Mouse (Mus musculus): Measurements from ENCODE around the gene Eif4a1. TPM values are rescaled to one million over a fixed set of nuclear protein-coding genes. Genes with fewer than 3 reads are reported as not detected.
A peak's percentile ranks its signal among the peaks of the same experiment; 100 is the strongest.
"Not testable (repeated sequence)": the region's sequence is repeated elsewhere in the genome, so short reads cannot be mapped to it uniquely, and the experiment has no call there.

Gene Eif4a1
- polyA plus RNA-seq, 1 experiment from 2014 or later = 203 TPM

DNA sequence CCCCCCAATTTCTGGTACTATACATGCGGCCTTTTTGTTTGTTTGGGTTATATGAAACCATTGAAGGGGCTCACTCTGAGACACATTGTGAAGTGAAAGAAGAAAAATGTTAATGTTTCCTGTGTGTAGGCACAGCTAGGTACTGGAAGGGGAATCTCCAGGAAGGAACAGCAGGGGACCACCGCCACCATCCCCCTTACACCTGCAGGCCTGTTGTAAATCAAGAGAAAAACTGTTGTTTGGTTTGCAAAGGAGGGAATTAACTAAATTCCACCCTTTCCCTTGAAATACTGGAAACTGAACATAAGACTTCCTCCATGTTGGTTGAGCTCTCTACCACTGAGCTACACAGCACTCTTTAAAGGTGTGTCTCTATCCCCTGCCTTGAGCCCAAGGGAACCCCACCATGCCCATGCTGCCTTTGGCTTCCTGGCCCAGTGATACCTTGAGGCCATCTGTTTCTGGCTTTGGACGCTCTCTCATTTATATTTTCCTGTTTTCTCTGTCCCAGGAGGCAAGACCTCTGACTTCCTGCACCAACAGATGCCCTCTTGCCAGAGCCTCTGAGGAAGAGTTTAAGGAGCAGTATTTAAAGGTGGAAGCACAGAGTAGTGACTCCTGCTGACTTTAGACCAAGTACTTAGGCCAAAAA, 36.5 kb upstream of the Eif4a1 start:
- Histone ChIP-seq H3K27ac (ENCODE audit: low read depth) (no peak overlapping the region), H3K9ac (replicated peaks) (no peak overlapping the region), H3K9me3 (ENCODE audit: low read length) (no peaks in the 10 kb centered on the region), H3K4me3 (ENCODE audit: low read depth, low read length) (no peak overlapping the region), H3K4me1 (ENCODE audit: insufficient read depth) (peaks cover 15% of the 10 kb centered on the region; the same call in 1 of the 2 replicates), H3K36me3 (replicated peaks; ENCODE audit: insufficient read depth, low read length) (no peaks in the 10 kb centered on the region), H3K4me2 (ENCODE audit: low read depth, low read length) (no peak overlapping the region), H3K27me3 (ENCODE audit: insufficient read depth, low read length) (no peaks in the 10 kb centered on the region)
- 84% methylated on average over 3 of the region's 3 CpGs for WGBS (ENCODE audit: insufficient replicate concordance)
- ATAC-seq = no peak
- TF ChIP-seq CTCF (IDR thresholded peaks at IDR 0.05; ENCODE audit: low read depth) (no peak), EP300 (IDR thresholded peaks at IDR 0.05; ENCODE audit: low read depth) (no peak)
- DNase-seq = no peak

DNA sequence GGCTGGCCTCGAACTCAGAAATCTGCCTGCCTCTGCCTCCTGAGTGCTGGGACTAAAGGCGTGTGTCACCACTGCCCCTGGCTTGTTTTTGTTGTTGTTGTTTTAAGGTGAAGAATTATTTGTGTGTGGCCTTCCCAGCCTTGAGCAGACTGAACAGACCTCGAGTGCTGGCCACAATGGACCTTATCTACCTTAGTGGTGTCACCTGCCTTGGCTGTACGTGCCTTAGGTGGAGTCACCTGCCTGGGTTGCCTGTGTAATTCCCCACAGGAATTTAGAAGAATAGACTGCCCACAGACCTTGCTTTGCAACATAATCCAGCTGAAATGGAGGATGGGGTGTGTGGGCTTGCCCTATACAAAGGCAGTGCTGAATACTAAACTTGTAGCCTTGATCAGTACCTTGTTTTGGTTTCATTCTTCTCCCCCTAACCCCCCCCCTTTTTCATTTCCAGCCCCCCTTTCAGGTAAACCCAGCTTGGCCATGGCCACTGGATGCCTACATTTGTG, 35.7 kb upstream of the Eif4a1 start:
- H3K9me3 ChIP-seq (ENCODE audit: low read length) = no peaks in the 10 kb centered on the region
- TF ChIP-seq CTCF (IDR thresholded peaks at IDR 0.05; ENCODE audit: low read depth) (no peak), EP300 (IDR thresholded peaks at IDR 0.05; ENCODE audit: low read depth) (no peak)
- H3K4me3 ChIP-seq (ENCODE audit: low read depth, low read length) = no peak overlapping the region
- H3K9ac ChIP-seq (replicated peaks) = no peak overlapping the region
- no peaks in the 10 kb centered on the region for H3K27me3 ChIP-seq (ENCODE audit: insufficient read depth, low read length)
- no peaks in the 10 kb centered on the region for H3K36me3 ChIP-seq (replicated peaks; ENCODE audit: insufficient read depth, low read length)
- WGBS (ENCODE audit: insufficient replicate concordance) = 85% methylated on average over 4 of the region's 4 CpGs
- H3K4me1 ChIP-seq (ENCODE audit: insufficient read depth) = peaks cover 15% of the 10 kb centered on the region; the same call in 1 of the 2 replicates
- no peak overlapping the region for H3K27ac ChIP-seq (ENCODE audit: low read depth)
- H3K4me2 ChIP-seq (ENCODE audit: low read depth, low read length) = no peak overlapping the region
- ATAC-seq (no peak), DNase-seq (no peak)

DNA sequence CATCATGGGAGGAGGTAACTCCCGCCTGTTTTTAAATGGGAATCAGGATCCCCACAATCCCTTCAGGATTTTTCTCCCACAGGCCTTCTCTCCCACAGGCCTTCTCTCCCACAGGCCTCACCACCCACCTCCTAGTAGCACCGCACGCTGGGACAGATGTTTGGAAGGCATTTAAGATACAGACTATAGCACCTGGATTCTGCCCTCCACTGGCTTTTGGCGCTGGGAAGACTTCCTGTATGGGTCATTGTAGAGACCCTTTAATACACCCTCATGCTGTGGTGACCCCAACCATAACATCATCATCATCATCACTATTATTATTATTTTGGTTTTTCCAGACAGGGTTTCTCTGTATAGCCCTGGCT, 35.2 kb upstream of the Eif4a1 start:
- WGBS (ENCODE audit: insufficient replicate concordance) = 84% methylated on average over 4 of the region's 4 CpGs
- DNase-seq (no peak), ATAC-seq (no peak)
- no peaks in the 10 kb centered on the region for H3K27me3 ChIP-seq (ENCODE audit: insufficient read depth, low read length)
- H3K4me3 ChIP-seq (ENCODE audit: low read depth, low read length) = no peak overlapping the region
- H3K27ac ChIP-seq (ENCODE audit: low read depth) = no peak overlapping the region
- H3K36me3 ChIP-seq (replicated peaks; ENCODE audit: insufficient read depth, low read length) = no peaks in the 10 kb centered on the region
- no peak overlapping the region for H3K4me2 ChIP-seq (ENCODE audit: low read depth, low read length)
- H3K4me1 ChIP-seq (ENCODE audit: insufficient read depth) = peaks cover 15% of the 10 kb centered on the region; the same call in 1 of the 2 replicates
- no peaks in the 10 kb centered on the region for H3K9me3 ChIP-seq (ENCODE audit: low read length)
- TF ChIP-seq EP300 (IDR thresholded peaks at IDR 0.05; ENCODE audit: low read depth) = no peak
- no peak overlapping the region for H3K9ac ChIP-seq (replicated peaks)

DNA sequence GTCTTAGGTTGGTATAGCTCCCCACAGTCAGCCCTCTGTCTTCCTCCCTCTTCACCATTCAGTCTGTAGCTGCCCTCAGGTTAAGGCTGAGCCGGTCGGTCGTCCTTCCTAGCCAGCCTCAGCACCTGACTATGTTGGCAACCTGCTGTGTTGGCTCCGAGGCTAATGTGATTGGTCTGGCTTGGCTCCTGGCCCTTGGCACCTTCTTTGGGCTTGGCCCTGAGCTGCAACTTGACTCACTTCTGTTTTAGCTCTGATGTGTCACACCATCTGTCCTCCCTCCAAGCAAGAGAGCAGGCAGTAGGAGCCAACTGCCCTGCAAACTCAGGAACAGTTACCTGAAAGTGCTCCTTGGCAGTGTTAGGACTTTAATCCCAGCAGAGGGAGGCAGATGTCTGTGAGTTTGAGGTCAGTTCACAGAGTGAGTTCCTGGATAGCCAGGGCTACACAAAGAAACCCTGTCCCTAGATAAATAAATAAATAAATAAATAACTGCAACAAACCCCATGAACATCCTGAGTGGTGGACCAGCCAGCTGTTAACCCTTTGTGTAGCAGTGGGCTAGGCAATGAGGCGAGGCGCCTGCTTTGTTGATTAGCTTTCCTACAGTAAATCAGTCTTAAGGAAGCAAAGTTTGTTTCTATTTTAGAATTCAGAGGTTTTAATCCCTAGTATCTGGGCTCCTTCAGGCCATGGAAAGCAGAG, 34.7 kb upstream of the Eif4a1 start:
- WGBS (ENCODE audit: insufficient replicate concordance) = 67% methylated on average over 6 of the region's 6 CpGs
- no peak overlapping the region; the same call in 1 of the 2 replicates for H3K9ac ChIP-seq (replicated peaks)
- DNase-seq (no peak), ATAC-seq (0 out of 2 replicates have a peak, but pooled peaks have one; percentile 27)
- peaks cover 15% of the 10 kb centered on the region; the same call in 1 of the 2 replicates for H3K4me1 ChIP-seq (ENCODE audit: insufficient read depth)
- no peak overlapping the region for H3K4me2 ChIP-seq (ENCODE audit: low read depth, low read length)
- no peaks in the 10 kb centered on the region for H3K36me3 ChIP-seq (replicated peaks; ENCODE audit: insufficient read depth, low read length)
- no peak overlapping the region for H3K27ac ChIP-seq (ENCODE audit: low read depth)
- H3K9me3 ChIP-seq (ENCODE audit: low read length) = no peaks in the 10 kb centered on the region
- TF ChIP-seq CTCF (IDR thresholded peaks at IDR 0.05; ENCODE audit: low read depth) (peak; percentile 15; the same call in 1 of the 2 replicates), EP300 (IDR thresholded peaks at IDR 0.05; ENCODE audit: low read depth) (no peak)
- H3K4me3 ChIP-seq (ENCODE audit: low read depth, low read length) = no peak overlapping the region
- no peaks in the 10 kb centered on the region for H3K27me3 ChIP-seq (ENCODE audit: insufficient read depth, low read length)

DNA sequence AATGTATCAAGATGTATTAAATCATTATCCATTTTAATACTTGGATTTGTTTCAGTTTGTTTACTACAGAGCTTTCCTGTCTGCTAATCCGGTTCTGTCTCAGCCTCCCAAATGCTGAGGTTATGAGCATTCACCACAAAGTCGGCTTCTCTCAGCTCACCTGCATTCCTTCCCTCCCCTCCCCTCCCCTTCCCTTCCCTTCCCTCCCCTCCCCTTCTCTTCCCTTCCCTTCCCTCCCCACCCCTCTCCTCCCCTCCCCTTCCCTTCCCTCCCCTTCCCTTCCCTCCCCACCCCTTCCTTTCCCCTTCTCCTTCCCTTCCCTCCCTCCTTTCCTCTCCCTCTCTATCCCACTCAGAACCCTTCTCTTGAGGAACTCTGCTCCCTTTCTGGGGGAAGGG, 32.4 kb upstream of the Eif4a1 start:
- Histone ChIP-seq H3K9me3 (ENCODE audit: low read length) (no peaks in the 10 kb centered on the region), H3K4me2 (ENCODE audit: low read depth, low read length) (no peak overlapping the region), H3K4me1 (ENCODE audit: insufficient read depth) (peaks cover 6% of the 10 kb centered on the region; the same call in 1 of the 2 replicates), H3K36me3 (replicated peaks; ENCODE audit: insufficient read depth, low read length) (no peaks in the 10 kb centered on the region), H3K27ac (ENCODE audit: low read depth) (no peak overlapping the region), H3K9ac (replicated peaks) (no peak overlapping the region), H3K27me3 (ENCODE audit: insufficient read depth, low read length) (no peaks in the 10 kb centered on the region), H3K4me3 (ENCODE audit: low read depth, low read length) (no peak overlapping the region)
- no peak for TF ChIP-seq EP300 (IDR thresholded peaks at IDR 0.05; ENCODE audit: low read depth)
- TF ChIP-seq CTCF (IDR thresholded peaks at IDR 0.05; ENCODE audit: low read depth) = no peak
- 29% methylated on average over 2 of the region's 2 CpGs for WGBS (ENCODE audit: insufficient replicate concordance)
- DNase-seq = no peak
- no peak for ATAC-seq

DNA sequence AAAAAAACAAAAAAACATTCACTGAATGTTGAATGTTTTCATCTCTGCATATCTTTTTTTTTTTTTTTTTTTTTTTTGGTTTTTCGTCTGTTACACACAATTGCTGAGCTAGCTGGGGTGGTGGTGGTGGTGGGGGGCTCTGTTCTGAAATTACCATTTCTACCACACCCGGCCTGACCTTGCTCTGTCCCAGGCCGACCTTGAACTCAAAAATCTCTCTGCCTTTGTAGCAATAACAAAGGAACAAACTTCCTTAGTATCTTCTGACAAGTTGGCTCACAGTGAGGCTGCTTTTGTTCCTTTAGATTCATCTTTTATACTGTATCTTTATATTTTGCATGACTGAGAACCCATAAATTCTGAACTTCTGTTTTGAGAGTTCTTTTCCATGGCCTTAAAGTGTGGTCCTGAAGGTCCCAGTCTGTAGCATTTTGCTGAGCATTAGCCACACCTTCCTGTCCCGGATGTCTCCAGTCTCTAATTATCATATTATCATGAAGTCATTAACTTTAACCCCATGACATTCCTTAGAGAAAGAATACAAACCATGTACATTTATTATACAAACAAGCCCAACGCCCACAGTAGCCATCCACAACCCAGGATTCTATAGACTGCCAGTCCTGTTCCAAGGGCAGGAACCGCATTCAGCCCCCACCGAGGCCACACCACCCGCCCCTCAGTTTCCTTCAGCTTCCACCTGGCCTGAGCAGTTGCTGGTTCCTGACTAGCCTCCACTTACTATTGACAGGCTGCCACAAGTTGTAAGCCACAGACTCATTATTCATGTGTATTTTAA, 31.8 kb upstream of the Eif4a1 start:
- no peaks in the 10 kb centered on the region for H3K27me3 ChIP-seq (ENCODE audit: insufficient read depth, low read length)
- WGBS (ENCODE audit: insufficient replicate concordance) = 60% methylated on average over 8 of the region's 8 CpGs
- no peak overlapping the region for H3K4me3 ChIP-seq (ENCODE audit: low read depth, low read length)
- H3K4me1 ChIP-seq (ENCODE audit: insufficient read depth) = peaks cover 6% of the 10 kb centered on the region; the same call in 1 of the 2 replicates
- H3K4me2 ChIP-seq (ENCODE audit: low read depth, low read length) = no peak overlapping the region
- ATAC-seq (no peak), DNase-seq (no peak)
- H3K9me3 ChIP-seq (ENCODE audit: low read length) = no peaks in the 10 kb centered on the region
- H3K36me3 ChIP-seq (replicated peaks; ENCODE audit: insufficient read depth, low read length) = no peaks in the 10 kb centered on the region
- H3K9ac ChIP-seq (replicated peaks) = no peak overlapping the region
- H3K27ac ChIP-seq (ENCODE audit: low read depth) = no peak overlapping the region
- TF ChIP-seq CTCF (IDR thresholded peaks at IDR 0.05; ENCODE audit: low read depth) (no peak), EP300 (IDR thresholded peaks at IDR 0.05; ENCODE audit: low read depth) (no peak)

DNA sequence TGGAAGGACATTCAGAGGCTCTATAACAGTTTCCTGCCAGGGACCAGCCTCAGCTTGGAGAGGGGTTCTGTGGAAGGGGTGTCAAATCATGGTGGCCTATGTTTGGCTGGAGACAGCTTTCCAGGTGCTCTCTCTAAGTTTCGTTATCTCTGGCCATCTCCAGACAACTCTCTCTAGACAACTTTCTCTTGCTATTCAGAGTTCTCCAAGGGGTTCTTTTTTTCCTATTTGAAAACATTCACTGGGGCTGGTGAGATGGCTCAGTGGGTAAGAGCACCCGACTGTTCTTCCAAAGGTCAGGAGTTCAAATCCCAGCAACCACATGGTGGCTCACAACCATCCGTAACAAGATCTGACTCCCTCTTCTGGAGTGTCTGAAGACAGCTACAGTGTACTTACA, 31.2 kb upstream of the Eif4a1 start:
- not testable (repeated sequence) for H3K4me2 ChIP-seq (ENCODE audit: low read depth, low read length); H3K4me3 ChIP-seq (ENCODE audit: low read depth, low read length); H3K9me3 ChIP-seq (ENCODE audit: low read length); H3K36me3 ChIP-seq (replicated peaks; ENCODE audit: insufficient read depth, low read length); H3K27ac ChIP-seq (ENCODE audit: low read depth); H3K27me3 ChIP-seq (ENCODE audit: insufficient read depth, low read length); H3K4me1 ChIP-seq (ENCODE audit: insufficient read depth); DNase-seq; H3K9ac ChIP-seq (replicated peaks); ATAC-seq
- 65% methylated on average over 2 of the region's 3 CpGs for WGBS (ENCODE audit: insufficient replicate concordance)

DNA sequence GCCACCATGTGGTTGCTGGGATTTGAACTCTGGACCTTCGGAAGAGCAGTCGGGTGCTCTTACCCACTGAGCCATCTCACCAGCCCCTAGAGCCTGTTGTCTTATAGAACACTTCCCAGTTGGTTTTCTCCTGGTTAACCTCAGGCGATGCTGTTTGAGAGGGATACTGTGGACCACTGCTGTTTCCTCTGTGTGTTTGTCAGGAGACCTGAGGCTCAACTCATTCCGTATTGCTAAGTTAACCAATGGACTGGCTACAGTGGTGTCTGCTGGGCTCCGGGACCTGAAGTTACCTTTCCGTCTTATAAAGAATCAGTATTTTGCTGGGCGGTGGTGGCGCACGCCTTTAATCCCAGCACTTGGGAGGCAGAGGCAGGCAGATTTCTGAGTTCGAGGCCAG, 30.7 kb upstream of the Eif4a1 start:
- H3K27ac ChIP-seq (ENCODE audit: low read depth); H3K4me1 ChIP-seq (ENCODE audit: insufficient read depth); DNase-seq; H3K36me3 ChIP-seq (replicated peaks; ENCODE audit: insufficient read depth, low read length); H3K9me3 ChIP-seq (ENCODE audit: low read length); H3K9ac ChIP-seq (replicated peaks); H3K27me3 ChIP-seq (ENCODE audit: insufficient read depth, low read length); ATAC-seq; H3K4me3 ChIP-seq (ENCODE audit: low read depth, low read length); H3K4me2 ChIP-seq (ENCODE audit: low read depth, low read length): not testable (repeated sequence)
- 91% methylated on average over 10 of the region's 10 CpGs for WGBS (ENCODE audit: insufficient replicate concordance)
